Mouse (Mus musculus) cerebellum, adult 9-10 months (tissue): Measurements from ENCODE around the gene Cngb1.

Experiments
- DNase-seq: peaks from one replicate; pipeline ENCODE4 v3.0.0; 2022

The Cngb1 gene

DNA sequence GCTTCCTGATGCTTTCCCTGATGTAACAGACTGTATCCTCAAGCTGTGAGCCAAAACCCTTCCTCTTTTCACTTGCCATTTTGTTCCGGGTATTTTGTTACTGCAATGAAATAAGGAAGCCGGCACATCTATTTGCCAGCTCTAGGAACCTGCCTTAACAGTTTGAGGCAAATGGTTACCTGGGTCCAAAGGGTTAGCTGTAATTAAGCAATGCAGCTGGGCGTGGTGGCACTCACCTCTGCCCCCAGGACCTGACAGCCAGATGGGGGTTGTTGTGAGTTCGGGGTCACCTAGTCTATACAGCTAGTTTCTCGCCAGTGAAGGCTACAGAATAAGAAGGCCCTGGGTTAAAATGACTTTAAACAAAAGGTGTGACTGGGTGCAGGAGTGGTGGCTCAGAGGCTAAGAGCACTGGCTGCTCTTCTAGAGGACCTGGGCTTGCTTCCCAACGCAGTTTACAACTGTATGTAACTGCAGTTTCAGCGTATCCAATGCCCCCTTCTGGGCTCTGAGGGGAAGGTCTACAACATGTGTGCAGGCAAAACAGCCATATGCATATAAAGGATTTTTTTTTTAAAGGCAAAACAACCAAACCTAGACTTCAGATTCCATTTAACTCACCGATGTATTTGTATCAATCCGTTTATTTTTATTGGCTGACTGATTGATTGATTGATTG is 114.7 kb downstream of the Cngb1 start:
- no peak for DNase-seq
